Mouse (Mus musculus) CH12.LX (cell line): ENCODE measurements around the gene Tsnax. TPM values are rescaled to one million over a fixed set of nuclear protein-coding genes. Genes with fewer than 3 reads are reported as not detected.

Experiments
- DNase-seq: peaks from one replicate; pipeline ENCODE4 v3.0.0-alpha.2; 2013; ENCODE audit errors: extremely low read depth
- H3K27ac ChIP-seq: 2 replicates; pipeline ENCODE4 v1.5.1; 2012; ENCODE audit warnings: low read depth, mild to moderate bottlenecking, control low read depth, moderate library complexity; ENCODE audit not compliant: insufficient read depth
- H3K27me3 ChIP-seq: replicated peaks from 2 replicates; pipeline ENCODE3; 2012; ENCODE audit warnings: inconsistent platforms
- H3K36me3 ChIP-seq, 2 experiments: replicated peaks in 1 of 2; 2 replicates each; pipeline versions ENCODE3 to v1.6.1; 2012; ENCODE audit warnings: inconsistent platforms in 1 of 2, low read length in 1 of 2, mild to moderate bottlenecking in 1 of 2, mixed read lengths in 1 of 2, moderate library complexity in 1 of 2; ENCODE audit not compliant: control insufficient read depth in 1 of 2, insufficient read depth in 1 of 2
- H3K4me1 ChIP-seq, 2 experiments: 2 replicates each; pipeline ENCODE4 v1.6.1; 2012; ENCODE audit warnings: inconsistent platforms in 1 of 2, moderate library complexity in 1 of 2; ENCODE audit not compliant: insufficient read depth in 2 of 2, control insufficient read depth in 1 of 2
- H3K4me2 ChIP-seq: 2 replicates; pipeline ENCODE4 v1.6.1; 2012; ENCODE audit warnings: low read depth, mild to moderate bottlenecking, control low read depth; ENCODE audit not compliant: poor library complexity, insufficient read depth, severe bottlenecking
- H3K4me3 ChIP-seq, 3 experiments: fragments of 150-350 bp in 1 of 3; sonication (generic) in 1 of 3; replicated peaks in 1 of 3; 2 replicates each; pipeline versions ENCODE3 to v1.5.1; 2011 to 2012; ENCODE audit warnings: low read depth in 2 of 3, low read length in 2 of 3, mild to moderate bottlenecking in 2 of 3, moderate library complexity in 2 of 3, control low read depth in 1 of 3, improper control_type of control experiment in 1 of 3, inconsistent platforms in 1 of 3, mixed read lengths in 1 of 3; ENCODE audit not compliant: poor library complexity in 1 of 3
- H3K79me2 ChIP-seq: replicated peaks from 2 replicates; pipeline ENCODE4 v1.6.1; 2012; ENCODE audit warnings: mild to moderate bottlenecking, moderate library complexity; ENCODE audit not compliant: control insufficient read depth, poor library complexity, insufficient read depth, severe bottlenecking; ENCODE audit errors: extremely low read depth
- H3K9ac ChIP-seq: 2 replicates; pipeline ENCODE4 v1.6.1; 2012; ENCODE audit warnings: low read depth, mild to moderate bottlenecking, control low read depth, moderate library complexity; ENCODE audit not compliant: insufficient read depth
- H3K9me3 ChIP-seq: replicated peaks from 2 replicates; pipeline ENCODE3; 2012; ENCODE audit warnings: low read length, inconsistent platforms, mixed read lengths
- CHD2 ChIP-seq: IDR thresholded peaks from 2 replicates; pipeline ENCODE4 v1.6.1; 2011; ENCODE audit warnings: low read length, improper control_type of control experiment
- CTCF ChIP-seq, 2 experiments: IDR thresholded peaks in 1 of 2; conservative IDR thresholded peaks in 1 of 2; 2 replicates each; pipeline ENCODE4 v1.5.1; 2011 to 2012; ENCODE audit warnings: low read depth in 2 of 2, low read length in 2 of 2, improper control_type of control experiment in 1 of 2, inconsistent platforms in 1 of 2, mild to moderate bottlenecking in 1 of 2, moderate library complexity in 1 of 2
- E2F4 ChIP-seq: IDR thresholded peaks from 2 replicates; pipeline ENCODE4 v1.6.1; 2011; ENCODE audit warnings: low read depth, low read length, improper control_type of control experiment; ENCODE audit not compliant: insufficient replicate concordance
- ELF1 ChIP-seq: IDR thresholded peaks from 2 replicates; pipeline ENCODE4 v1.6.1; 2014; ENCODE audit warnings: low read depth, mild to moderate bottlenecking, inconsistent platforms, low read length, improper control_type of control experiment
- GABPA ChIP-seq: IDR thresholded peaks from 2 replicates; pipeline ENCODE4 v1.6.1; 2012; ENCODE audit warnings: low read depth, low read length, improper control_type of control experiment, inconsistent platforms; ENCODE audit not compliant: insufficient replicate concordance
- HCFC1 ChIP-seq: IDR thresholded peaks from 2 replicates; pipeline ENCODE4 v1.6.1; 2012; ENCODE audit warnings: low read depth, mild to moderate bottlenecking, inconsistent platforms, low read length, improper control_type of control experiment
- JUND ChIP-seq: conservative IDR thresholded peaks from 2 replicates; pipeline ENCODE4 v1.6.1; 2011; ENCODE audit warnings: low read depth, low read length, improper control_type of control experiment
- MAFK ChIP-seq: IDR thresholded peaks from 2 replicates; pipeline ENCODE4 v1.6.1; 2011; ENCODE audit warnings: low read length, improper control_type of control experiment; ENCODE audit not compliant: insufficient replicate concordance
- MAZ ChIP-seq: IDR thresholded peaks from 2 replicates; pipeline ENCODE4 v1.6.1; 2012; ENCODE audit warnings: low read depth, mild to moderate bottlenecking, inconsistent platforms, low read length, improper control_type of control experiment, moderate library complexity
- POLR2A ChIP-seq: IDR thresholded peaks from 2 replicates; pipeline ENCODE4 v1.6.1; 2011; ENCODE audit warnings: low read depth, mild to moderate bottlenecking, improper control_type of control experiment, low read length
- RAD21 ChIP-seq: IDR thresholded peaks from 2 replicates; pipeline ENCODE4 v1.6.1; 2011; ENCODE audit warnings: low read depth, mild to moderate bottlenecking, low read length, improper control_type of control experiment, moderate library complexity
- SMC3 ChIP-seq: IDR thresholded peaks from 2 replicates; pipeline ENCODE4 v1.6.1; 2011; ENCODE audit warnings: low read depth, low read length, improper control_type of control experiment
- TCF12 ChIP-seq: IDR thresholded peaks from 2 replicates; pipeline ENCODE4 v1.6.1; 2014; ENCODE audit warnings: low read depth, mild to moderate bottlenecking, inconsistent platforms, low read length, improper control_type of control experiment
- USF1 ChIP-seq: IDR thresholded peaks from 2 replicates; pipeline ENCODE4 v1.6.1; 2014; ENCODE audit warnings: low read depth, mild to moderate bottlenecking, inconsistent platforms, low read length, improper control_type of control experiment
- ZNF384 ChIP-seq: IDR thresholded peaks from 2 replicates; pipeline ENCODE4 v1.6.1; 2012; ENCODE audit warnings: low read depth, low read length, improper control_type of control experiment, inconsistent platforms
- dilution Hi-C: fragments of 300-500 bp; cut with MboI; formaldehyde crosslinking; loops from 2 replicates; pipeline ENCODE4 v1.14.3; 2020; ENCODE audit warnings: low sequenced_read_pairs; ENCODE audit not compliant: extremely low pct_unique_long_range_greater_than_20kb, extremely low pct_ligation_motif_present
- in situ Hi-C: fragments of 300-500 bp; cut with MboI; formaldehyde crosslinking; loops from 3 replicates; pipeline ENCODE4 v1.14.3; 2019; ENCODE audit warnings: low sequenced_read_pairs, low pct_ligation_motif_present, low pct_unique_long_range_greater_than_20kb, mixed read lengths
- polyA plus RNA-seq: library from polyadenylated mRNA; unstranded; fragments of >175 nt; gene quantifications from 2 replicates; pipeline ENCODE4 v1.2.1, GENCODE M21; 2012; ENCODE audit warnings: low read depth; ENCODE audit not compliant: insufficient read length
- total RNA-seq, 2 experiments: library from RNA; depleted of rRNA; stranded (reverse); fragments of 300-350 nt in 1 of 2; fragments of >200 nt in 1 of 2; gene quantifications; 2 replicates each; pipeline ENCODE4 v1.2.3; 2012 to 2014

Tsnax gene
- total and polyA plus RNA-seq, 3 experiments, result 48.0 to 75.0 (median 62.9) TPM

- Histone ChIP-seq H3K4me3 (no peak overlapping the region), H3K36me3 (no peaks in the 10 kb centered on the region), H3K9me3 (no peaks in the 10 kb centered on the region), H3K27ac (no peak overlapping the region), H3K4me2 (no peak overlapping the region), H3K79me2 (no peaks in the 10 kb centered on the region), H3K9ac (no peak overlapping the region), H3K27me3 (no peaks in the 10 kb centered on the region), H3K4me1 (peaks cover 6 to 14% of the 10 kb centered on the region in 2 experiments; a peak in 3 of 4 replicates)
- TF ChIP-seq TCF12 (no peak), CTCF (conservative IDR thresholded peaks at IDR 0.05 in 1 of 2, IDR thresholded peaks at IDR 0.05 in 1 of 2; ENCODE audit: low read depth in 2 of 2, low read length in 2 of 2) (peak in 1 of 2 experiments; percentile 48; a peak in 2 of 4 replicates), CHD2 (no peak), SMC3 (peak; percentile 32), ELF1 (no peak), RAD21 (peak; percentile 39)
- dilution Hi-C loops, result no loop called here
- in situ Hi-C loops, result loop anchor here (25.0 kb wide), 1 partner anchor 94 kb away; no protein-coding TSS in a partner anchor
- DNase-seq, result no peak
Measured at GRCm38 (mm10) chr8:125068146-125068905, 55.5 kb downstream of the Tsnax start.

GRCm38 (mm10) chr8:125069304-125069703, 56.5 kb downstream of the Tsnax start:
- no peak overlapping the region for H3K4me2 ChIP-seq
- peaks cover 6 to 14% of the 10 kb centered on the region in 2 experiments; a peak in 3 of 4 replicates for H3K4me1 ChIP-seq
- dilution Hi-C loops, result no loop called here
- no peaks in the 10 kb centered on the region for H3K9me3 ChIP-seq
- no peak for DNase-seq
- no peak overlapping the region for H3K9ac ChIP-seq
- no peaks in the 10 kb centered on the region for H3K27me3 ChIP-seq
- TF ChIP-seq GABPA (no peak), MAZ (no peak), JUND (no peak), ZNF384 (no peak), USF1 (no peak), E2F4 (no peak), MAFK (no peak), HCFC1 (no peak), POLR2A (no peak)
- TF ChIP-seq, all 38 proteins: peak for 0
- Histone ChIP-seq H3K4me3 (no peak overlapping the region), H3K79me2 (no peaks in the 10 kb centered on the region), H3K36me3 (no peaks in the 10 kb centered on the region), H3K27ac (no peak overlapping the region)
- in situ Hi-C loops, result loop anchor here (25.0 kb wide), 1 partner anchor 93 kb away; no protein-coding TSS in a partner anchor
